Mouse (Mus musculus) C2C12 (cell line): ENCODE measurements around the gene Folr2. TPM values are rescaled to one million over a fixed set of nuclear protein-coding genes. Genes with fewer than 3 reads are reported as not detected.

Source experiments
- H3K27me3 ChIP-seq: one replicate; pipeline ENCODE4 v1.6.1; 2011; ENCODE audit not compliant: control insufficient read depth, insufficient read depth, insufficient read length
- H3K36me3 ChIP-seq: one replicate; pipeline ENCODE4 v1.6.1; 2011; ENCODE audit not compliant: control insufficient read depth, insufficient read depth
- H3K4me3 ChIP-seq: one replicate; pipeline ENCODE4 v1.5.1; 2011; ENCODE audit warnings: mild to moderate bottlenecking, control low read depth; ENCODE audit not compliant: poor library complexity, insufficient read depth, severe bottlenecking
- H3K79me2 ChIP-seq: one replicate; pipeline ENCODE4 v1.6.1; 2011; ENCODE audit not compliant: control insufficient read depth, insufficient read depth
- H3K79me3 ChIP-seq: one replicate; pipeline ENCODE4 v1.6.1; 2011; ENCODE audit warnings: low read depth, control low read depth
- H3ac ChIP-seq: one replicate; pipeline ENCODE3; 2011; ENCODE audit warnings: low read depth; ENCODE audit not compliant: control insufficient read depth, insufficient read length
- CEBPB ChIP-seq: IDR thresholded peaks from one replicate; pipeline ENCODE4 v1.6.1; 2011; ENCODE audit warnings: low read depth, mild to moderate bottlenecking, control low read depth, moderate library complexity
- CTCF ChIP-seq: IDR thresholded peaks from one replicate; pipeline ENCODE4 v1.5.1; 2011; ENCODE audit not compliant: control insufficient read depth, insufficient read depth, insufficient read length
- FOSL1 ChIP-seq: IDR thresholded peaks from one replicate; pipeline ENCODE4 v1.8.0; 2011; ENCODE audit warnings: mild to moderate bottlenecking, low read length; ENCODE audit not compliant: poor library complexity, insufficient read depth, severe bottlenecking
- MAX ChIP-seq: IDR thresholded peaks from one replicate; pipeline ENCODE4 v1.6.1; 2011; ENCODE audit warnings: mild to moderate bottlenecking, control low read depth
- MYOD1 ChIP-seq: IDR thresholded peaks from one replicate; pipeline ENCODE4 v1.6.1; 2011; ENCODE audit warnings: low read depth; ENCODE audit not compliant: control insufficient read depth, insufficient read length
- MYOG ChIP-seq: IDR thresholded peaks from one replicate; pipeline ENCODE4 v1.6.1; 2011; ENCODE audit not compliant: control insufficient read depth, insufficient read length; ENCODE audit errors: extremely low read depth
- USF1 ChIP-seq: IDR thresholded peaks from one replicate; pipeline ENCODE4 v1.6.1; 2011; ENCODE audit warnings: low read depth, mild to moderate bottlenecking, control low read depth, moderate library complexity
- microRNA-seq: library from miRNA; unstranded; fragments of <30 nt; microRNA quantifications from one replicate; pipeline ENCODE4, GENCODE M21; 2019; ENCODE audit warnings: borderline microRNAs expressed
- polyA plus RNA-seq: library from polyadenylated mRNA; unstranded; fragments of >200 nt; fragmentation: generic; extraction: Trizol; gene quantifications from one replicate; pipeline ENCODE4 v1.2.1, GENCODE M21; 2012; ENCODE audit warnings: missing spikeins

The Folr2 gene
- polyA plus RNA-seq, 1 experiment, result 0.08 TPM

GRCm38 (mm10) chr7:101820295-101821030 is 36.5 kb downstream of the Folr2 start:
- Histone ChIP-seq H3K36me3 (peaks cover 13% of the 10 kb centered on the region), H3K79me2 (no peaks in the 10 kb centered on the region), H3ac (no peak overlapping the region), H3K4me3 (no peak overlapping the region), H3K79me3 (no peaks in the 10 kb centered on the region), H3K27me3 (peaks cover 6% of the 10 kb centered on the region)
- no peak for TF ChIP-seq FOSL1
- no peak for TF ChIP-seq CTCF
- no peak for TF ChIP-seq MYOD1
- no peak for TF ChIP-seq MAX
- no peak for TF ChIP-seq MYOG

DNA sequence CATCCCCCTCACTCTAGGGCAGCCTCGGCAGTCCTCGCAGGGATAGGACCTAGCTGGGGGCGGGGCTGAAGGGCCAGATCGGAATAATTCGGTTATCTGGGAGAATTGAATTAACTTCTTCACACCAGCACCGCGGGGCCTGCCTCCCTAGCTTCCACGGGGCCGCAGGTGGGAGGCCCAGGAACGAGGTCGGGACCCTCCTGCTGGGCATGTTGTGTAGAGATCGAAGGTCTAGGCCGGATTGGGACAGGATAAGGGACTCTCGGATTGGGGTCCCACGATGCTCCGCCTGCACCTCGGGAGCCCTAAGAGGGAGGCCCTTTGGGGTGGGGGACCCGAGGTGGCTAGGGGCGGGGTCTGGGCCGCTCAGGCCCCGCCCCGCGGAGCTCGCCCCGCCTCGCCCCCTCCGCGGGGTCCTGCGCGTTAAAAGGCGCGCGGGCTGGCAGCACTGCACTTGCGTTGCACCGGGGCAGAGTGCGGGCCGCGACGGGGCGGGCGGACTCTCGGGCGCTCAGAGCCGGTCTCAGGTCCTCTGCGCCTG is 39.1 kb downstream of the Folr2 start, which contains the start of gene Phox2a:
Phox2a (plus strand) TSS at position 453 of the 541 bp plus-strand sequence.
- H3K27me3 ChIP-seq, result peaks cover 6% of the 10 kb centered on the region
- H3ac ChIP-seq, result no peak within 1 kb of the TSS
- no peak for TF ChIP-seq MYOG
- TF ChIP-seq FOSL1, result no peak
- no peak for TF ChIP-seq CEBPB
- no peak for TF ChIP-seq MAX
- no peak for TF ChIP-seq CTCF
- TF ChIP-seq USF1, result no peak
- TF ChIP-seq MYOD1, result no peak
- H3K4me3 ChIP-seq, result no peak within 1 kb of the TSS
- H3K79me2 ChIP-seq, result no peaks in the 10 kb centered on the region
- H3K36me3 ChIP-seq, result no peaks in the 10 kb centered on the region
- no peaks in the 10 kb centered on the region for H3K79me3 ChIP-seq

Small RNA genes within 50 kb of the gene (microRNA-seq; reads per million reads assigned to microRNA genes)
- gene Gm22655, result not detected

Other genes starting within 250 kb of the Folr2 start
- gene Clpb, start 193.6 kb downstream of the Folr2 start, polyA plus RNA-seq, result 67.3 TPM
- gene Phox2a, start 38.9 kb downstream of the Folr2 start, polyA plus RNA-seq, result 0.05 TPM
- gene Inppl1, start 19.0 kb downstream of the Folr2 start, polyA plus RNA-seq, result 116 TPM
- gene Anapc15, start 6.5 kb upstream of the Folr2 start, polyA plus RNA-seq, result 85.0 TPM
- gene Folr1, start 13.6 kb upstream of the Folr2 start, polyA plus RNA-seq, result 0.67 TPM
- 200 TPM for gene Lamtor1, start 48.7 kb upstream of the Folr2 start, polyA plus RNA-seq
- gene Tomt, start 49.2 kb upstream of the Folr2 start, polyA plus RNA-seq, result 0.12 TPM
- gene Lrrc51, start 76.7 kb upstream of the Folr2 start, polyA plus RNA-seq, result 1.7 TPM
- gene Numa1, start 76.9 kb upstream of the Folr2 start, polyA plus RNA-seq, result 80.4 TPM
- 0.95 TPM for gene Il18bp, start 161.5 kb upstream of the Folr2 start, polyA plus RNA-seq
- 55.8 TPM for gene Rnf121, start 208.3 kb upstream of the Folr2 start, polyA plus RNA-seq
- gene Xndc1, start 208.3 kb upstream of the Folr2 start, polyA plus RNA-seq, result 13.2 TPM
- 0.16 TPM for gene Xntrpc, start 208.5 kb upstream of the Folr2 start, polyA plus RNA-seq
- not detected for gene Trpc2, start 225.9 kb upstream of the Folr2 start, polyA plus RNA-seq
- 0.05 TPM for gene Art1, start 244.5 kb upstream of the Folr2 start, polyA plus RNA-seq